Mouse (Mus musculus) gastrocnemius, postnatal 25 days (tissue): Measurements from ENCODE around the gene Fbxo44. TPM values are rescaled to one million over a fixed set of nuclear protein-coding genes. Genes with fewer than 3 reads are reported as not detected.
"Not testable (repeated sequence)": the region's sequence is repeated elsewhere in the genome, so short reads cannot be mapped to it uniquely, and the experiment has no call there.

Source experiments
- DNase-seq: peaks from one replicate; pipeline ENCODE4 v3.0.0; 2022
- long read RNA-seq, 2 experiments: library from polyadenylated mRNA; stranded (forward); transcript quantifications; one replicate each; pipeline ENCODE4 v2.0.0; 2021
- total RNA-seq, 2 experiments: library from RNA; stranded (reverse); gene quantifications; 1 replicate in 1 of 2; 2 replicates in 1 of 2; pipeline ENCODE4 v1.2.3; 2021

Fbxo44 gene
- total RNA-seq: 1 to 10 TPM; 6.4 to 7.1 TPM
- long read RNA-seq, experiment 1, transcript Fbxo44-201 (6 exons, 1,829 nt): major isoform, 6 of 14 reads
- long read RNA-seq, experiment 1, partial matches to known transcripts: 2 of 14 reads
- long read RNA-seq, experiment 1, other reads (novel, unspliced or antisense): 2 of 14 reads
- long read RNA-seq, experiment 2, transcript Fbxo44-201 (6 exons, 1,829 nt): major isoform, 12 of 18 reads
- long read RNA-seq, experiment 2, partial matches to known transcripts: 0 of 18 reads
- long read RNA-seq, experiment 2, other reads (novel, unspliced or antisense): 4 of 18 reads

DNA sequence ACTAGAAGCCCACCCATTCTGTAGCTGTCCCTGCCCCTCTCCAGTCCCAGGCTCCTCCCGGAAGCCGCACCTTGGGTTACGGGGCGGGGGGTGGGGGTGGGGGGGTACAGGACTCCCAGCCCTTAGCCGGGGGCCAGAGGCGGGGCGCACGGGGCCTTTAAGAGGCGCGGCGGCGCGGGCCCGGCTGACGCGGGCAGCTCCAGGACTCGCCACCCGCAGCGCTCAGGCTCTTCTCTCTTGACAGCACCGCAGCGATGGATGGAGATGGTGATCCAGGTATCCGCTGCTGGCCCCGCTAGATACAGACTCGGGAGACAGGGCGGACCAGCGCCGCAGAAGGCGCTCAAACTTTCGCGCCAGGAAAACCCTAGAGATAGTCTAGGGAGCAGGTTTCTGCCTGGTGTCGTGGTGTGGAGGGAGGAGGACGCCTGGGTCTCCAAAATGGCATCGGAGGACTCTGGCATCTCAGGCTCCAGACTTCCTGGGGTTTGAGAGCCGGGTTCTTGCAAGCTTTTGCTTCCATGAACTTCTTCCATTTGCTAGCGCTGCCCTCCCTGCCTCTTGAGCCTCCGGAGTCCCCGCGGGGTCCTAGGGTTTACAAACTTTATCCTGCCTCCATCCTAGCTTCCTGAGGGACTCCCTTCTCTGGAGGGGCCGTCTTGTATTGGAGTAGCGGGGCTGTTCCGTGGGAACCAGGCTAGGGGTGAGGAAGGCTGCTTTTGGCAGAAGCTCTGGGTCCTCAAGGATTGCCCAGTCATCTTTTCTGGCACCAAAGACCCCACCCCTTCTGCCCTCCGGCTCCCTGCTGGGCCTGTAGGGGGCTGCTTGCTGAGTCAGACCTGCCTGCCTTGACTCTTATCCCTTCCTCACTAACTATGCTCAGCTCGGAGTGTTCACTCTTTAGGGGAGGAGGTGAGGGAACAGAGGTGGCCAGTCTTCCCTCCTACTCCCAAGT, at the start of gene Fbxo44, which contains the start of gene Fbxo2:
Gene Fbxo44, minus strand, starts transcription at position 47 of the 955 bp plus-strand sequence.
Gene Fbxo2, plus strand, starts transcription at position 186 of the 955 bp plus-strand sequence.
- no peak for DNase-seq

DNA sequence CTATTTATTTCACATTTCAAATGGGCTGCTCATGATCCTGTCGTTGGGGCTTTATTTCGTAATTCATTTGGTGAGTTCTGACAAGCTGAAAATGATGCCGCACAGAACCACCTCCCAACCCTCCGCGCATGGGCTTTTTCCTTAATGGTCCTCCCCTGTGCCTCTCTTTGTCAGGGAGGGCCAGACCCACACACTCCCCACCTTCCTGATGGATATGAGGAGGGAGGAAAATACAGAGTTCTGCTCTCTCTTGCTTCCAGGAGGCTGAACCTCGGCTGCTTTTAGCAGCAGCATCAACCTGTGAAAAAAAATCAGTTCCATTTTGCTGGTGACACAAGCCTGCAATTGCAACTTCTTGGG, 44.6 kb upstream of the Fbxo44 start:
- no peak for DNase-seq

DNA sequence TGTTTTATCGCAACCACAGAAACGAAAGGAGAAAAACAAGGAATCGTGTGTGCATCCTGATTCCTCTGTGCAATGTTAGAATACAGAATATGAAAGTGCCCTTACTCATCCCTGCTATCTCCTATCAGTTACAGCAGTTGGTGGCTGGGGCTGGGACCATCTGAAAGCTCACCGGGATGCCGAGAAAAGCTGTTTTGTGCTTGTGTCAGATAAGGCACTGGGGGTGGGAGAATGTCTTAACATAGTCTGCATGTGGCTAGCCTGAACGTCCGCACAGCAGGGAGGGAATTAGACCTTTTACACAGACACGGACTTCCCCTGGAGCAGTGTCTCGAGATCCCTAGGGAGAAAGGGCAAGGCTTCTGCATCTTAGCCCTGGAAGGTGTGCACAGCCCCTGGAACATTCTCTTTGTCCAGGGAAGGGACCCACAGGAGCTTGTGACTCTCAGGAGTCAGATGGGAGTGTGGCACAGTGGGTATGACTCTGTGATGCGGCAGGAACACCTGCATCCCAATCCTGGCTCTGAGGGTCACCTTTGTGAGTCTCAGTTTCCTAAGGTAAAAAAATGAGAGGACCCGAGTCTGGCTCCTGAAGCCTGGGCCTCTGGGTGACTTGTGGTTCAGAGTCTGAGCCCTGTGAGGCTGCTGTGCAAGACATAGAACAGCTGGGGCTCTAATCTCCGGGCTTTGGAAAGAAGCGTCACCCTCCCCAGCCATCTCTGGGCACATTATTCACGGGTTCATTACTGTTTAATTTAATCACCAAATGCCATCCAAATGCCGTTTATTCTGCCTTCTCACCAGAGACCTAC, 44.0 kb upstream of the Fbxo44 start:
- no peak for DNase-seq

DNA sequence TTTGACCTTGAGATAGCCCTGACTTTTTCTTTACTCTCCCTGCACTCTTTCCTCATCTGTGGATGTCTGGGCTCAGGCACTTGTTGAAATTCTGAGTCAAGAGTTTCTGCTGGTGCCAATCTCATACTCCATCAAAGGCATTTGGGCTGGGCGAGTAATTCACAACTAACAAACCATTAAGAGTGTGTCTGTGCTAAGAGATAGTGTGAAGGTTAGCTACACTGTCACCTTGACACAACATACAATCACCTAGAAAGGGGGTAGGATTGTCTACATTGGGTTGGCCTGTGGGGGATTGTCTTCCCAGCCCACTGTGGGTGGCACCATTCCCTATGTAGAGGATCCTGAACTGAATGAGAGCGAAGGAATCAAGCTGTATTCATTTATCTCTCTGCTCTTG, 43.3 kb upstream of the Fbxo44 start:
- no peak for DNase-seq

DNA sequence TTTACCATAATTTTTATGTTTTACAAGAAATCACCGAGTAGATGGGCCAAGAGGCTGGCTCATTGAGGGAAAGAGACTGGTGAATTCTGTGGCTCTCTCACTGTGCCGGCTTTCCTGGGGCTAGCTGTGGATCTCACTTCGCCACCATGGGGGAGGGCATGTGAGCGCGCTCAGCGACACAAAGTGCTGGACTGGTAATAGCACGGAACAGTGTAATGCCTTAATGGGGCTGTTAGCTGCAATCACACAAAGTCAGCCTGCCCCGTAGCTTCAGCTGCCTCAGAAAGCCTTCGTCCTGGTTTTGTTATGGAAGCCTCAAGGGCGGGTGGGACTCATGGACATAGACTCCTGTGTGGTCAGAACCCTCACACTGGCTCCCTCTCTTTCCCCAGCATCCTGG, 38.4 kb upstream of the Fbxo44 start:
- DNase-seq: no peak

DNA sequence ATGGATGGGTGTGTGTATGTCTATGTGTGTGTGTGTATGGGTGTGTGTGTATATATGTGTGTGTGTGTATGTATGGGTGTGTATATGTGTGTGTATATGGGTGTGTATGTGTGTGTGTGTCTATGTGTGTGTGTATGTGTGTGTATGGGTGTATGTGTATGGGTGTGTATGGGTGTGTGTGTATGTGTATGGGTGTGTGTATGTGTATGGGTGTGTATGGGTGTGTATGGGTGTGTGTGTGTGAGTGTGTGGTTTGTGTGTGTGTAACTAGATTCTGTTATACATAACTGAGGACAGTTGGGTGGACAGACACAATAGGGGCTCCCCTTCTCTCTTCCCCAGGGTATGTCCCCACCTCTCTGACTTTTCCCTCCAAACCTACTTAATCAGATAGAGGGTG, 34.1 kb upstream of the Fbxo44 start:
- no peak for DNase-seq

- DNase-seq: no peak
Observed at GRCm38 (mm10) chr4:148192707-148193245, 32.5 kb upstream of the Fbxo44 start.

- DNase-seq: not testable (repeated sequence)
Observed at GRCm38 (mm10) chr4:148188767-148189166, 28.5 kb upstream of the Fbxo44 start.

DNA sequence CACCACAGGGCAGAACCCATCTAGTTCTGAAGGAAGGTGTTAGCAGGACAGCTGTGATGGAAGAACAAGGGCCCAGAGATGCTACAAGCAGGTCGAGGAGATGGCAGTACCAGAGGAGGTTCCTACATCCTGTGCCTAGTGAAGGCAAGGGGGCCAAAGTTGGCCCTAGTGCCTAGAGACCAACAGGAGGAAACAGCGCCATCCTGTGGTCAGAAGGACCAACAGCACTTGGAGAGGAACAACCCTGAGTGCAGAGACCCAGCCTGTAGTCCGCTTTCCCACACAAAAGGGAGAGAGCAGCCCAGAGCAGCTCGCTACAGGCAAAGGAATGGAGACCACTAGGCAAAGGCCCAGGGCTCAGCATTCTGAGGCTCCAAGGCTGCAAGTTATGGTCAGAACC, 25.5 kb upstream of the Fbxo44 start:
- DNase-seq: no peak

GRCm38 (mm10) chr4:148184564-148184963, 24.3 kb upstream of the Fbxo44 start:
- DNase-seq: no peak

DNA sequence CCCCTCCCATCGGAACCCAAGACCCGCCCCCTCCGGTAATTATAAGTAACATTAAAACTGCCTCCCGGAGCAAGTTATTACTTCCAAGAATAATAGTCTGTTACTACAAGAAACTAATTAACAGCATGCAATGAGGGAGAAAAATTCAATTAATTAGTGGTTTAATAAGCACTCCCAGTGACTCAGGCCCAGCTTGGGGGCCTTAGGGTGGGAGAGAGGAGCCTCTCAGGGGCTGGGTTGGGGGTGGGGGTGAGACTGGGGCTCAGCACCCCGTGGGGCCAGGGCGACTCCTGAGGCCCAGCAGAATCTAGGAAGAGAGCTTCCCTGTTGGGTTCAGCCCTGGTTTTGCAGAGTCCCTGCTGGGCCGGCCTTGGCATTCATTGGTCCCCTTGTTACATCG, 22.1 kb upstream of the Fbxo44 start:
- DNase-seq: no peak

- DNase-seq: no peak
Observed at GRCm38 (mm10) chr4:148181483-148181882, 21.2 kb upstream of the Fbxo44 start.

- no peak for DNase-seq
Observed at GRCm38 (mm10) chr4:148177716-148178115, 17.4 kb upstream of the Fbxo44 start.

DNA sequence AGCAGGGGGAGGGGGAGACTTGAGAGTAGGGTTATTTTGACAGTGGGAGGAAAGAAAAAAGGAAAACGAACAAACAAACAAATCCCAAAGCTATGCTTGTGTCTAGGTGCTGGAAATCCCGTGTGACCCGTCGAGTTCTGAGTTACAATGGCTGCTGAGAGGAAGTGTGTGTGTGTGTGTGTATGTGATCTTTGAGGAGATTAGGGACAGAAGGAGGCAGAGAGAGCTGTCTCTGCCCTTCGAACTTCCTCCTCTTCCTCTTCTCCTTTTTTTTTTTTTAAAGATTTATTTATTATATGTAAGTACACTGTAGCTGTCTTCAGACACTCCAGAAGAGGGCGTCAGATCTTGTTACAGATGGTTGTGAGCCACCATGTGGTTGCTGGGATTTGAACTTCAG, 16.3 kb upstream of the Fbxo44 start:
- DNase-seq: not testable (repeated sequence)

- no peak for DNase-seq
Observed at GRCm38 (mm10) chr4:148174495-148174862, 14.2 kb upstream of the Fbxo44 start.

GRCm38 (mm10) chr4:148173811-148174494, 13.7 kb upstream of the Fbxo44 start:
- no peak for DNase-seq

GRCm38 (mm10) chr4:148171261-148171660, 11.0 kb upstream of the Fbxo44 start:
- no peak for DNase-seq

DNA sequence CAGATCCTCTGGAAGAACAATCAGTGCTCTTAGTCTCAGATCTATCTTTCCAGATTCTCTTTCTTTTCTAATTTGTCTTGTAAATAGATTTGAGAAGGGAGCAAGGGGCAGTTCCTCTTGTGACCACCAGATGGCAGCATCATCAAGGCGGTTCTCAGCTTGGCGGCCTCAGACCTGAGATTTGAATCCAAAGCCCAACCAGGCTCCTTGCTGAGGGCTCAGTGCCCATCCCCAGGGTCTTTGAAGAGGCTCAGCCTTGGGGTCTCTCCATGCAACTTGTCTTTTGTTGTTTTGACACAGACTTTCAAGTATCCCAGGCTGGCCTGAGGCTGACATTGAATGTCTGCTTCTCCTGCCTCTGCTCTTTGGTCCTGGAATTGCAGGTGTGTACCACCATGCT, 10.6 kb upstream of the Fbxo44 start:
- DNase-seq: no peak

GRCm38 (mm10) chr4:148169586-148169985, 9.3 kb upstream of the Fbxo44 start:
- DNase-seq: no peak

DNA sequence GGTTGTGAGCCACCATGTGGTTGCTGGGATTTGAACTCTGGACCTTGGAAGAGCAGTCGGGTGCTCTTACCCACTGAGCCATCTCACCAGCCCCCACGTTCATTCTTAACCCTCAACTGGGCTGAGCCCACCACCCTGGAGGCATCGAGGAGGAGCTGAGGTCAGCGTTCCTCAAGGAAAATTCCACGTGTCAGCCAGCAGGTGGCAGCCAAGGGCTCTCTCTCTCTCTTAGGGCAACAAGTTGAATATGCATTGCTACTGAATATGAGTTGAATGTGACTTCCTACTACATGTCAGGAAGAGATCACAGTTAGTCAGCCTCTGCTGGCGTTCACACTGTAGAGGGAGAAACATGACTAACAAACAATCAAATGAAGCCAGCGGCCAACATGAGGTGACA, 8.0 kb upstream of the Fbxo44 start:
- no peak for DNase-seq

DNA sequence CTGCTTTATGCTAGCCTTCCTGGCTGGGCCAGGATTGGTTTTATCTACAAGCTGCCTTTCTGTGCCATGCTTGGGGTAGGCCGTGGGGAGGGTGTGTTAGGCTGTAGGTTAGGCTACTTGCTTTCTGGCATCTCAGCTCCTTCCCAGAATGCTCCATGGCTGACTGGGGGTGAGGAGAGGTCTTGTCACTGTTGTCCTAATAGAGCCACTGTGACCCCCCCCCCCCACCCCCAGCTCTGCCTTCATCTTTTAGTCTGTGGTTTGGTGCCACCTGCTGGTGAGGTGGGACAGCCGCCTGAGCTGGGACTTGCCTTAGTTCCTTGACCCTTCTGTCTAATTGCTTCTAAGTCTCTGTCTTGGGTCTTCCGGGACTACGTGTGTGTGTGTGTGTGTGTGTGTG, 6.7 kb upstream of the Fbxo44 start:
- no peak for DNase-seq

GRCm38 (mm10) chr4:148166431-148166830, 6.1 kb upstream of the Fbxo44 start:
- no peak for DNase-seq
